In the genomic region with DNA sequence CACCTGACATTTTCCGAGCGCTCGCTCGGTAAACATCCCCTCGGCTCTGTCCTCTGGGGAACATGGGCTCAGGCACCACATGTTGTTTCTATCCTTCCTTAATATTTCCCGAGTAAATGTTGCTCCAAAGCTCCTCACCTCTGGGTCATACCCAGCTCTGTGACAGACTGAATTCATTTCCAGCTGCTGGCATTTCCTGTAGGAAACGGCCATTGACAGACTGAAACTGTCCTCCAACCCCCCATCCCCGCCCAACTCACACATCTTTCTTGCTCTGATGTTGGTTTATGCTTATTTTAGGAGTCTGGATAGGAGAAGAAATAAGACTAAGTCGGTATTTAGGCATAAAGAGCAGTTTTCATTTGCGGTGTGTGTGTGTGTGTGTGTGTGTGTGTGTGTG, we compare ENCODE assay signal across 15 mouse cellular contexts.
DNase-seq lines count a peak whose midpoint lies in the region; ATAC-seq lines count a peak whose summit lies in the region.
"Had no signal": no experiment of that assay in that cellular context is flagged by ENCODE, and none has a peak within 500 bp of the region (broad histone marks: within the 10 kb centered on the region; RNA-seq: fewer than 3 reads in every experiment).

No protein-coding gene starts in this region.

- no peaks in the 10 kb centered on the region for H3K36me3 ChIP-seq in hindbrain, embryonic 14.5 days (replicated peaks; ENCODE audit: control insufficient read depth, insufficient read depth)
- no peaks in the 10 kb centered on the region for H3K36me3 ChIP-seq in hindbrain, embryonic 13.5 days
- no peaks in the 10 kb centered on the region for H3K36me3 ChIP-seq in embryonic facial prominence, embryonic 14.5 days (ENCODE audit: control insufficient read depth, insufficient read depth, low read length)
- H3K36me3 ChIP-seq in limb, embryonic 13.5 days = no peaks in the 10 kb centered on the region
- H3K36me3 ChIP-seq: forebrain, embryonic 15.5 days had no signal

- H3K4me3 ChIP-seq in hindbrain, embryonic 14.5 days (replicated peaks; ENCODE audit: low read length) = no peak overlapping the region
- no peak overlapping the region for H3K4me3 ChIP-seq in hindbrain, embryonic 13.5 days
- no peak overlapping the region for H3K4me3 ChIP-seq in embryonic facial prominence, embryonic 14.5 days (ENCODE audit: low read depth, low read length)
- H3K4me3 ChIP-seq in limb, embryonic 13.5 days = no peak overlapping the region
- H3K4me3 ChIP-seq: forebrain, embryonic 15.5 days; layer of hippocampus, adult 2 months had no signal

- H3K27ac ChIP-seq in hindbrain, embryonic 14.5 days = 0 out of 2 replicates have a peak overlapping the region, but pooled peaks have one; percentile 11
- no peak overlapping the region for H3K27ac ChIP-seq in hindbrain, embryonic 13.5 days
- H3K27ac ChIP-seq in embryonic facial prominence, embryonic 14.5 days (replicated peaks; ENCODE audit: low read depth, low read length) = 0 out of 2 replicates have a peak overlapping the region, but pooled peaks have one; percentile 2
- H3K27ac ChIP-seq in limb, embryonic 13.5 days = peak overlapping the region; percentile 59; the same call in 1 of the 2 replicates
- H3K27ac ChIP-seq: forebrain, embryonic 15.5 days; layer of hippocampus, adult 2 months; macrophage had no signal

- 80% methylated on average over 10 of the region's 10 CpGs for WGBS in hindbrain, embryonic 14.5 days
- WGBS in hindbrain, embryonic 13.5 days = 85% methylated on average over 10 of the region's 10 CpGs
- 40% methylated on average over 10 of the region's 10 CpGs for WGBS in embryonic facial prominence, embryonic 14.5 days
- 59% methylated on average over 10 of the region's 10 CpGs for WGBS in limb, embryonic 13.5 days

- H3K9me3 ChIP-seq in hindbrain, embryonic 14.5 days (ENCODE audit: control insufficient read depth, low read length) = 0 out of 2 replicates have a peak, but pooled peaks cover 4% of the 10 kb centered on the region
- 0 out of 2 replicates have a peak, but pooled peaks cover 4% of the 10 kb centered on the region for H3K9me3 ChIP-seq in hindbrain, embryonic 13.5 days
- H3K9me3 ChIP-seq in embryonic facial prominence, embryonic 14.5 days (ENCODE audit: control insufficient read depth, low read length) = peaks cover 8% of the 10 kb centered on the region; the same call in 1 of the 2 replicates
- H3K9me3 ChIP-seq in limb, embryonic 13.5 days = peaks cover 7% of the 10 kb centered on the region; the same call in 1 of the 2 replicates
- H3K9me3 ChIP-seq: forebrain, embryonic 15.5 days had no signal

- H3K27me3 ChIP-seq in hindbrain, embryonic 14.5 days (ENCODE audit: control insufficient read depth, insufficient read depth, low read length) = peaks cover 6% of the 10 kb centered on the region; the same call in 1 of the 2 replicates
- peaks cover 19% of the 10 kb centered on the region for H3K27me3 ChIP-seq in hindbrain, embryonic 13.5 days
- no peaks in the 10 kb centered on the region for H3K27me3 ChIP-seq in embryonic facial prominence, embryonic 14.5 days (replicated peaks; ENCODE audit: control insufficient read depth, insufficient read depth, low read length)
- no peaks in the 10 kb centered on the region for H3K27me3 ChIP-seq in limb, embryonic 13.5 days
- H3K27me3 ChIP-seq: forebrain, embryonic 15.5 days had no signal

- no peak overlapping the region for H3K4me2 ChIP-seq in hindbrain, embryonic 14.5 days (replicated peaks)
- no peak overlapping the region for H3K4me2 ChIP-seq in hindbrain, embryonic 13.5 days
- H3K4me2 ChIP-seq in embryonic facial prominence, embryonic 14.5 days (ENCODE audit: low read depth, low read length) = no peak overlapping the region
- H3K4me2 ChIP-seq in limb, embryonic 13.5 days (replicated peaks) = no peak overlapping the region
- H3K4me2 ChIP-seq: forebrain, embryonic 15.5 days had no signal

- no peak for ATAC-seq in hindbrain, embryonic 14.5 days (ENCODE audit: low FRiP score)
- ATAC-seq in hindbrain, embryonic 13.5 days (ENCODE audit: low FRiP score) = no peak
- ATAC-seq in embryonic facial prominence, embryonic 14.5 days (ENCODE audit: low read depth) = no peak
- no peak for ATAC-seq in limb, embryonic 13.5 days (ENCODE audit: low FRiP score, low read depth)
- ATAC-seq: CD4-positive, CD25-positive, alpha-beta regulatory T cell, adult 4 months; forebrain, embryonic 15.5 days had no signal

- peaks cover 4% of the 10 kb centered on the region; the same call in 1 of the 2 replicates for H3K4me1 ChIP-seq in hindbrain, embryonic 14.5 days (replicated peaks; ENCODE audit: control insufficient read depth, insufficient read depth, low read length)
- H3K4me1 ChIP-seq in hindbrain, embryonic 13.5 days (replicated peaks) = peaks cover 16% of the 10 kb centered on the region
- peaks cover 18% of the 10 kb centered on the region for H3K4me1 ChIP-seq in embryonic facial prominence, embryonic 14.5 days (ENCODE audit: control insufficient read depth, insufficient read depth, low read length)
- peaks cover 33% of the 10 kb centered on the region for H3K4me1 ChIP-seq in limb, embryonic 13.5 days
- H3K4me1 ChIP-seq: forebrain, embryonic 15.5 days had no signal

- H3K9ac ChIP-seq in hindbrain, embryonic 14.5 days = no peak overlapping the region
- no peak overlapping the region for H3K9ac ChIP-seq in hindbrain, embryonic 13.5 days
- H3K9ac ChIP-seq in embryonic facial prominence, embryonic 14.5 days (ENCODE audit: low read depth, low read length) = no peak overlapping the region
- H3K9ac ChIP-seq in limb, embryonic 13.5 days = no peak overlapping the region
- H3K9ac ChIP-seq: forebrain, embryonic 15.5 days had no signal

- no peak for DNase-seq in hindbrain, embryonic 14.5 days (ENCODE audit: low spot score)
- DNase-seq in lung, postnatal 10 days = peak; percentile 53
- no peak for DNase-seq in lung, postnatal 4 days
- DNase-seq in embryonic facial prominence, embryonic 14.5 days (ENCODE audit: low spot score) = no peak
- DNase-seq in B cell, adult 2 months = no peak
- DNase-seq: adrenal gland, adult 2 months; cerebellum, adult 8-10 months; heart, postnatal 36 days; midbrain, embryonic 14.5 days had no signal
